Mouse (Mus musculus) embryonic facial prominence, embryonic 11.5 days (tissue): ENCODE measurements at regions not wholly inside any gene's neighbourhood (a gene's known extent, or its start where the extent isn't known, plus 50 kb on each side); places are given as distances from the start of the nearest gene placed in this dataset.

Experiments used
- ATAC-seq: fragments of 200-750 bp; cut with Nextera tagmentation; replicated peaks from 2 replicates; pipeline ENCODE4 v1.8.0; 2017; ENCODE audit warnings: low read depth; ENCODE audit not compliant: insufficient number of reproducible peaks, low FRiP score, low TSS enrichment
- DNase-seq: peaks from one replicate; pipeline ENCODE4 v3.0.0-alpha.2; 2015; ENCODE audit warnings: low spot score
- H3K27ac ChIP-seq: fragments of 300-500 bp; sonication (generic); replicated peaks from 2 replicates; pipeline ENCODE4 v1.5.1; 2014; ENCODE audit warnings: mild to moderate bottlenecking, low read depth, low read length, control low read depth
- H3K27me3 ChIP-seq: fragments of 300-500 bp; sonication (generic); 2 replicates; pipeline ENCODE4 v1.6.1; 2014; ENCODE audit warnings: mild to moderate bottlenecking, low read length, moderate library complexity, mixed read lengths; ENCODE audit not compliant: control insufficient read depth, insufficient read depth
- H3K36me3 ChIP-seq: fragments of 300-500 bp; sonication (generic); replicated peaks from 2 replicates; pipeline ENCODE4 v1.6.1; 2014; ENCODE audit warnings: low read depth, mild to moderate bottlenecking, low read length, moderate library complexity, mixed read lengths; ENCODE audit not compliant: control insufficient read depth, insufficient read depth
- H3K4me1 ChIP-seq: fragments of 300-500 bp; sonication (generic); 2 replicates; pipeline ENCODE4 v1.6.1; 2014; ENCODE audit warnings: low read length, mixed read lengths; ENCODE audit not compliant: control insufficient read depth, insufficient read depth
- H3K4me2 ChIP-seq: fragments of 300-500 bp; sonication (generic); 2 replicates; pipeline ENCODE4 v1.6.1; 2014; ENCODE audit warnings: low read depth, mild to moderate bottlenecking, control low read depth, low read length, moderate library complexity
- H3K4me3 ChIP-seq: fragments of 300-500 bp; sonication (generic); 2 replicates; pipeline ENCODE4 v1.5.1; 2014; ENCODE audit warnings: low read depth, low read length, control low read depth
- H3K9ac ChIP-seq: fragments of 300-500 bp; sonication (generic); replicated peaks from 2 replicates; pipeline ENCODE4 v1.6.1; 2014; ENCODE audit warnings: mild to moderate bottlenecking, control low read depth, low read length
- H3K9me3 ChIP-seq: fragments of 300-500 bp; sonication (generic); replicated peaks from 2 replicates; pipeline ENCODE4 v1.6.1; 2016; ENCODE audit warnings: mild to moderate bottlenecking, low read length, inconsistent platforms, mixed read lengths; ENCODE audit not compliant: control insufficient read depth
- WGBS: fragments of 180-500 bp; shearing (Covaris S2); extraction: QIAGEN DNeasy Blood & Tissue Kit; methylation state at CpG from one replicate; pipeline ENCODE4 v1.1.7; 2014; 5-methylcytosine and 5-hydroxymethylcytosine counted together

- ATAC-seq: no peak
- H3K36me3 ChIP-seq: no peaks in the 10 kb centered on the region
- no peak overlapping the region for H3K4me2 ChIP-seq
- no peak overlapping the region for H3K9ac ChIP-seq
- H3K27ac ChIP-seq: no peak overlapping the region
- no peak for DNase-seq
- no peaks in the 10 kb centered on the region for H3K9me3 ChIP-seq
- H3K27me3 ChIP-seq: no peaks in the 10 kb centered on the region
- 37% methylated on average over 1 of the region's 1 CpGs for WGBS
- no peaks in the 10 kb centered on the region for H3K4me1 ChIP-seq
- no peak overlapping the region for H3K4me3 ChIP-seq
Measured at GRCm38 (mm10) chr5:96913711-96914110, 83.8 kb upstream of the Bmp2k start.

- Histone ChIP-seq H3K9ac (no peak overlapping the region), H3K36me3 (no peaks in the 10 kb centered on the region), H3K4me3 (no peak overlapping the region), H3K9me3 (no peaks in the 10 kb centered on the region), H3K27me3 (no peaks in the 10 kb centered on the region), H3K27ac (no peak overlapping the region), H3K4me1 (no peaks in the 10 kb centered on the region), H3K4me2 (no peak overlapping the region)
- DNase-seq: no peak
- WGBS: 81% methylated on average over 4 of the region's 4 CpGs
- ATAC-seq: no peak
Measured at GRCm38 (mm10) chr5:96914696-96915404, 82.6 kb upstream of the Bmp2k start.

- H3K27ac ChIP-seq: no peak overlapping the region
Measured at GRCm38 (mm10) chr5:96916897-96917296, 80.6 kb upstream of the Bmp2k start.

GRCm38 (mm10) chr5:96917596-96918258 lies 79.8 kb upstream of the Bmp2k start:
- no peak overlapping the region for H3K4me2 ChIP-seq
- no peak overlapping the region for H3K27ac ChIP-seq
- no peaks in the 10 kb centered on the region for H3K36me3 ChIP-seq
- H3K4me1 ChIP-seq: no peaks in the 10 kb centered on the region
- ATAC-seq: no peak
- H3K9ac ChIP-seq: no peak overlapping the region
- DNase-seq: no peak
- no peak overlapping the region for H3K4me3 ChIP-seq
- 39% methylated on average over 10 of the region's 10 CpGs for WGBS
- no peaks in the 10 kb centered on the region for H3K27me3 ChIP-seq
- no peaks in the 10 kb centered on the region for H3K9me3 ChIP-seq

More at GRCm38 (mm10) chr5:96916897-96917296, 80.6 kb upstream of the Bmp2k start:
- Histone ChIP-seq H3K4me2 (no peak overlapping the region), H3K4me1 (no peaks in the 10 kb centered on the region), H3K36me3 (no peaks in the 10 kb centered on the region), H3K9me3 (no peaks in the 10 kb centered on the region), H3K4me3 (no peak overlapping the region), H3K27me3 (no peaks in the 10 kb centered on the region), H3K9ac (no peak overlapping the region)
- DNase-seq (no peak), ATAC-seq (no peak)
- WGBS: 75% methylated on average over 6 of the region's 6 CpGs

GRCm38 (mm10) chr5:96919149-96919548 lies 78.3 kb upstream of the Bmp2k start:
- ATAC-seq (no peak), DNase-seq (no peak)
- Histone ChIP-seq H3K4me1 (no peaks in the 10 kb centered on the region), H3K36me3 (no peaks in the 10 kb centered on the region), H3K9me3 (no peaks in the 10 kb centered on the region), H3K27ac (no peak overlapping the region), H3K27me3 (no peaks in the 10 kb centered on the region), H3K9ac (no peak overlapping the region), H3K4me2 (no peak overlapping the region), H3K4me3 (no peak overlapping the region)
- 82% methylated on average over 6 of the region's 6 CpGs for WGBS

- H3K27me3 ChIP-seq: no peaks in the 10 kb centered on the region
- no peak overlapping the region; the same call in 1 of the 2 replicates for H3K27ac ChIP-seq
- 0 out of 2 replicates have a peak, but pooled peaks have one; percentile 34 for ATAC-seq
- no peaks in the 10 kb centered on the region for H3K36me3 ChIP-seq
- H3K4me2 ChIP-seq: no peak overlapping the region
- no peaks in the 10 kb centered on the region for H3K9me3 ChIP-seq
- no peak overlapping the region for H3K4me3 ChIP-seq
- H3K9ac ChIP-seq: no peak overlapping the region
- 86% methylated on average over 6 of the region's 6 CpGs for whole genome bisulfite sequencing
- no peaks in the 10 kb centered on the region for H3K4me1 ChIP-seq
- DNase-seq: no peak
Measured at GRCm38 (mm10) chr5:96921037-96921436, 76.5 kb upstream of the Bmp2k start.

GRCm38 (mm10) chr5:96921511-96921910 lies 76.0 kb upstream of the Bmp2k start:
- Histone ChIP-seq H3K9ac (no peak overlapping the region), H3K4me2 (no peak overlapping the region), H3K4me3 (no peak overlapping the region), H3K27me3 (no peaks in the 10 kb centered on the region), H3K9me3 (no peaks in the 10 kb centered on the region), H3K4me1 (no peaks in the 10 kb centered on the region), H3K36me3 (no peaks in the 10 kb centered on the region), H3K27ac (peak overlapping the region; percentile 21; the same call in 1 of the 2 replicates)
- no peak for ATAC-seq
- 79% methylated on average over 6 of the region's 6 CpGs for WGBS
- no peak for DNase-seq

- H3K4me1 ChIP-seq: no peaks in the 10 kb centered on the region
- ATAC-seq (no peak), DNase-seq (no peak)
- no peak overlapping the region for H3K9ac ChIP-seq
- 66% methylated on average over 11 of the region's 11 CpGs for WGBS
- no peaks in the 10 kb centered on the region for H3K36me3 ChIP-seq
- H3K4me2 ChIP-seq: no peak overlapping the region
- H3K9me3 ChIP-seq: no peaks in the 10 kb centered on the region
- no peak overlapping the region for H3K4me3 ChIP-seq
- no peak overlapping the region for H3K27ac ChIP-seq
- H3K27me3 ChIP-seq: no peaks in the 10 kb centered on the region
Measured at GRCm38 (mm10) chr5:96921973-96922715, 75.3 kb upstream of the Bmp2k start.
